Mouse (Mus musculus) CD4-positive, CD25-positive, alpha-beta regulatory T cell (primary cell): ENCODE measurements around the gene Lsamp. TPM values are rescaled to one million over a fixed set of nuclear protein-coding genes. Genes with fewer than 3 reads are reported as not detected.

ENCODE experiments used
- polyA plus RNA-seq: library from polyadenylated mRNA; unstranded; fragments of 100-300 nt; shearing (Covaris generic); gene quantifications from one replicate; pipeline ENCODE4 v1.2.1, GENCODE M21; 2017

Gene Lsamp
- polyA plus RNA-seq = 0.07 TPM

GRCm38 (mm10) chr16:39984205-39984634 lies at the start of gene Lsamp:
Gene Lsamp (plus strand): TSS chr16:39984361.

